Mouse (Mus musculus): ENCODE data around the gene Nfe2l1. TPM values are rescaled to one million over a fixed set of nuclear protein-coding genes. Genes with fewer than 3 reads are reported as not detected.
A peak's percentile ranks its signal among the peaks of the same experiment; 100 is the strongest.
"Not testable (repeated sequence)": the region's sequence is repeated elsewhere in the genome, so short reads cannot be mapped to it uniquely, and the experiment has no call there.

Gene Nfe2l1
- polyA plus RNA-seq (2017; shearing (Covaris generic)): 10 to 100 TPM; 21.3 to 26.1 TPM

- ATAC-seq: peak; percentile 97
Observed at GRCm38 (mm10) chr11:96829813-96830538, at the start of gene Nfe2l1. TSS of gene Nfe2l1 (minus strand) at chr11:96829968.

- no peak for ATAC-seq
Observed at GRCm38 (mm10) chr11:96879359-96879758, 49.6 kb upstream of the Nfe2l1 start.

GRCm38 (mm10) chr11:96878715-96879114, 48.9 kb upstream of the Nfe2l1 start:
- ATAC-seq: no peak

DNA sequence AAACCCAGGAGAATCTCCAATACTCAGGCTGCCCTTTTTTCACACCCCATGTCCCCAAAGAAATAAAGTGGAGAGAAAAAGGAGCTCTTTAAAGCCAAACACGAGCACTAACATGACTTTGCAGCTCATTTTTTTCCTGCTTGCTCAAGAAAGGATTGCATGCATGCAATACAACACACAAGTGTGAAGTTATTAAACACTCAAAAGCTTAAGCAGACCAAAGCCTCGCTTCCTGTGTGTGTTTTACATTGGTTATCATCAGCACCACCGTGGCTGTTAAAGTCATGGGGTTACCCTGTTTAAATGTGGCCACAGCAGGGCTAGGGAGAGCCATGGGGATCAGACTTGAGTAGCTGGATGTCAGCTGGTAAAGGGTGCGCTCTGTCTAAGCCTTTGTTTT, 47.3 kb upstream of the Nfe2l1 start:
- ATAC-seq: no peak

DNA sequence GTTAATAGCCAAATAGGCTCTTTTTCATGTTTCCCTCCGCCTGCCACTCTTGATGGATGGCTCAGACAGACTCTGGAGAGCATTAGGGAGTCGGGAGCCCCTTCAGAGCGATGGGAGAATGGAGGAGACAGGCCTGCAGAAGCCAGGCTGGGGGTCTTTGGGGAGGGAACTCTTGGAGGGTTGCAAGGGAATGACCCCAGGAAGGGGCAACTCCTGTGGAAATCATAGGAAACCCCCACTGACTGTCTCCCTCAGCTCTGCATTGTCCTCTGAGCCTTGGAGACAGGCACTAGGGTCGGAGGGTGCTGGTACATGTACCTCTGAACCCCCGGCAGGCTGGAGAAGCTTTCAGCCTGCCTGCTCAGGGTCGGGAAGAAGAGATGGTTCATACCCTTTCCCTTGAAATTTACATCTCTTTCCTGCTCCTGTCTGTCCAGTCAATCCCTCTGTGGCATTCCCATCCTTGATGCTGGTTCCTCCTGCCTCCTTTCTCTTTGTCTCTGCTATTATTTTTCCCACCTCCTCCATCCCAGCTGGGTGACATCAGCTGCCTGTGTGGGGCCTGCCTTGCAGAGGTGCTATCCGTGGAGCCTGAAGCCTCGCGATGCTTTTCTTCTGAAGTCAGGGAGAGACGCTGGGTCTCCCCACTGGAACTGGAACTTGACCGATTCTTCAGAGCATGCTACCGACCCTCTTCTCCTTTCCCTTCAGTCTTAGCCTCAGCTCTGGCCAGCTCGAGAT, 46.7 kb upstream of the Nfe2l1 start:
- ATAC-seq: no peak

GRCm38 (mm10) chr11:96875745-96876144, 46.0 kb upstream of the Nfe2l1 start:
- no peak for ATAC-seq

- no peak for ATAC-seq
Observed at GRCm38 (mm10) chr11:96875270-96875669, 45.5 kb upstream of the Nfe2l1 start.

GRCm38 (mm10) chr11:96873601-96874140, 43.9 kb upstream of the Nfe2l1 start:
- no peak for ATAC-seq

GRCm38 (mm10) chr11:96872441-96873379, 42.9 kb upstream of the Nfe2l1 start:
- ATAC-seq: no peak

- ATAC-seq: no peak
Observed at GRCm38 (mm10) chr11:96867149-96867548, 37.4 kb upstream of the Nfe2l1 start.

GRCm38 (mm10) chr11:96863206-96863995, 33.6 kb upstream of the Nfe2l1 start:
- ATAC-seq: no peak

GRCm38 (mm10) chr11:96862534-96862933, 32.8 kb upstream of the Nfe2l1 start:
- ATAC-seq: no peak

DNA sequence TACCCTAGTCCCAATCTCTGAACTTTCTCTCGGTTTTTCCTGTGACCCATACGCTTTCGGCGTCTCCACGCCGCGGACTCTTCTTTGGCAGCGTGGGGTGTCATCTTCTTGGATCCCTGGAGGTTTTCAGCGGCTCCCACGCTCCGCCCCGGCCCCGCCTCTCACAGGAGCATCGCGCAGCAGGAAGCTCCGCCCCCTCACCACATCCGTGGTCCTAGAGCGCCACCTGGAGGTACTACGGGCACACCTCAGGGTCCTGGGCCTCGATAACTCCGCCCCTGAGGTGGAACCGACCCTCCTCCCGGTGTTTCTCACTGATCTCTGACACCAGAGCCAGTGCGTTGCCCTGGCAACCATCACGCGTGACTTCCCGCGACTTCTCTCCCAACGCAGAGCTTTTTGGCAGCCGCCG, 32.1 kb upstream of the Nfe2l1 start:
- peak; percentile 96 for ATAC-seq

DNA sequence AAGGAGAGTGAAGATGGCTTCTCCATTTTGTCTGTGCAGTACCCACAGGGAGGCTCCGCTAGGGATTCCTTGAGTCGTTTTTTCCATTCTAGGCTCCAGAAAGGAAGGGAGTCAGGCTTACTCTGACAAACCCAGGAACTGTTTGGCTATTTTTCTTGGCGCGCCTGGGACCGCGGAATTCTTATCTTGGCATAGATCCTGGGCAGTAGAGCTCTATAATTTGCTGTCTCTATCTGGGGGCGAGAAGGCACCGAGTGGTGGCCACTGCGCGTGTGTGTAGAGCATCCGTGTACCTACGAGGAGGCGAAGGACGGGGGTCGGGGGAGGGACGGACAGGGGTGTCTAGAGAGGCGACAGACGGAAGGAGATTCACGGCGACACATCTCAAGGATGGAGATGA, 31.7 kb upstream of the Nfe2l1 start:
- no peak for ATAC-seq

DNA sequence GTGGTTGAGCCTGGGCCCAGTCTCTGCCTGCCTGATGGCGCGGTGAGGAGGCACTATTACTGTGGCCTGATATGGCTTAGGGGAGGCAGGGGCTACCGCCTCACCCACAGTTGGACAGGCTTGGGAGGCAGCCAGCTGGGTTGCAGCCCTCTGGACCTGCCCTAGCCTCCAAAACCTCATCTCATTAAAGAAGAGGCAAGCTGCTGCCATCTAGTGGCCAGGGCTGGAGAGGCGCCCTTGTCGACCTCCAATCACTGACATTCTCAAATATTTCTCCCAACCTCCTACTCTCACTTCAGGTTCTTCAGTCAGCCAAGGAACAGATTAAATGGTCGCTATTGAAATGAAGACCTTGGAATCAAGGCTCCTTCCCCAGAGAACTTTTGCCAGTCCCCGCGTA, 30.8 kb upstream of the Nfe2l1 start:
- no peak for ATAC-seq

- ATAC-seq: no peak
Observed at GRCm38 (mm10) chr11:96859635-96860034, 29.9 kb upstream of the Nfe2l1 start.

DNA sequence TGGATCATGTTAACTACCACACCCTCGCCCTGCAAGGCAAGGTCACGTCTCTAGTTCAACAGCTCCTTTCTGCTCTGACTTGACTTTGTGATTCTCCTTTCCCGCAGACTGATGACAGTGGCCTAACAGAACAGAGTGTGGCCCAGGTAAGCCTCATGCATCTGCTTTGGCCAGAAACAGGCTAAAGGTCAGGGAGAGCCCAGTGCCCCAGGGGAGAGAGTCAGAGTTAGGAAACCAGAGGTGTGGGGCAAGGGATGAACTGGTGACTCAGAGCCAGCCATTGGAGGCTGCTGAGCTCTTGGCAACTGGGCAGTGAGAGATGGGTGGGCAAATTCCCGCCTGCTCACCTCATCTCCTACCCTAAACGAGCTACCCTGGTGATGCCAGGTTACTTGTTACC, 27.7 kb upstream of the Nfe2l1 start:
- ATAC-seq: no peak

GRCm38 (mm10) chr11:96849681-96850467, 20.1 kb upstream of the Nfe2l1 start, which contains the start of gene Copz2:
TSS of gene Copz2 (plus strand) at chr11:96849870.
- no peak for ATAC-seq

- not testable (repeated sequence) for ATAC-seq
Observed at GRCm38 (mm10) chr11:96849145-96849544, 19.4 kb upstream of the Nfe2l1 start.

- ATAC-seq: no peak
Observed at GRCm38 (mm10) chr11:96848694-96849093, 18.9 kb upstream of the Nfe2l1 start.

GRCm38 (mm10) chr11:96847240-96847639, 17.5 kb upstream of the Nfe2l1 start:
- ATAC-seq: no peak

Data from CD4-positive, CD25-positive, alpha-beta regulatory T cell, adult 4 months (primary cell).